Mouse (Mus musculus) heart, postnatal 25 days (tissue): ENCODE measurements around the gene Hes2. TPM values are rescaled to one million over a fixed set of nuclear protein-coding genes. Genes with fewer than 3 reads are reported as not detected.

Experiments
- DNase-seq: peaks from one replicate; pipeline ENCODE4 v3.0.0; 2022; ENCODE audit warnings: low spot score
- intact Hi-C: fragments of 180-260 bp; cut with DNase I; formaldehyde crosslinking; loops from one replicate; pipeline ENCODE4 v1.15.1; 2025
- total RNA-seq, 2 experiments: library from RNA; stranded (reverse); gene quantifications; 2 replicates each; pipeline ENCODE4 v1.2.3; 2021

Hes2 gene
- total RNA-seq, 2 experiments from 2014 or later, result not detected

GRCm38 (mm10) chr4:152202905-152203304 lies 44.2 kb downstream of the Hes2 start:
- DNase-seq, result no peak
- intact Hi-C loops, result no loop called here

GRCm38 (mm10) chr4:152204663-152205062 lies 46.0 kb downstream of the Hes2 start:
- DNase-seq, result peak; percentile 44
- intact Hi-C loops, result no loop called here

- intact Hi-C loops, result no loop called here
- no peak for DNase-seq
Measured at GRCm38 (mm10) chr4:152206199-152206598, 47.5 kb downstream of the Hes2 start.

GRCm38 (mm10) chr4:152209623-152210022 lies 51.0 kb downstream of the Hes2 start:
- intact Hi-C loops, result no loop called here
- no peak for DNase-seq

Other genes with a start within 250 kb of the Hes2 start
- 10 to 100 TPM; 82.3 to 96.4 TPM for gene Dnajc11, start 225.2 kb upstream of the Hes2 start, total RNA-seq
- gene Thap3, start 169.9 kb upstream of the Hes2 start, total RNA-seq, result 10 to 100 TPM; 11.5 TPM
- gene Phf13, start 162.6 kb upstream of the Hes2 start, total RNA-seq, result 1 to 10 TPM; 5.8 to 6.2 TPM
- gene Klhl21, start 150.1 kb upstream of the Hes2 start, total RNA-seq, result 10 to 100 TPM; 69.8 to 76.2 TPM
- gene Zbtb48, start 131.2 kb upstream of the Hes2 start, total RNA-seq, result 1 to 10 TPM; 3.5 to 5.0 TPM
- under 1 TPM in 1 of 2 experiments, not detected in 1; 0.16 TPM for gene Tas1r1, start 120.3 kb upstream of the Hes2 start, total RNA-seq
- gene Nol9, start 119.5 kb upstream of the Hes2 start, total RNA-seq, result 1 to 10 TPM; 8.6 to 9.6 TPM
- 10 to 100 TPM; 18.7 to 18.9 TPM for gene Plekhg5, start 86.4 kb upstream of the Hes2 start, total RNA-seq
- 1 to 10 TPM; 2.9 to 3.0 TPM for gene Tnfrsf25, start 42.9 kb upstream of the Hes2 start, total RNA-seq
- gene Espn, start 6.5 kb upstream of the Hes2 start, total RNA-seq, result 1 to 10 TPM; 1.7 to 2.2 TPM
- 10 to 100 TPM; 53.4 to 58.8 TPM for gene Acot7, start 19.3 kb downstream of the Hes2 start, total RNA-seq
- gene Gpr153, start 115.4 kb downstream of the Hes2 start, total RNA-seq, result 10 to 100 TPM; 14.3 to 14.9 TPM
- gene Hes3, start 132.8 kb downstream of the Hes2 start, total RNA-seq, result not detected
- 10 to 100 TPM; 25.2 to 26.7 TPM for gene Icmt, start 138.4 kb downstream of the Hes2 start, total RNA-seq
- 10 to 100 TPM; 69.6 to 73.3 TPM for gene Rnf207, start 160.1 kb downstream of the Hes2 start, total RNA-seq
- gene Rpl22, start 166.9 kb downstream of the Hes2 start, total RNA-seq, result 100 to 1,000 TPM; 254 TPM
- gene Chd5, start 179.8 kb downstream of the Hes2 start, total RNA-seq, result under 1 TPM; 0.08 to 0.14 TPM